Comparison of ENCODE assay signal across 10 mouse cellular contexts in the genomic region with DNA sequence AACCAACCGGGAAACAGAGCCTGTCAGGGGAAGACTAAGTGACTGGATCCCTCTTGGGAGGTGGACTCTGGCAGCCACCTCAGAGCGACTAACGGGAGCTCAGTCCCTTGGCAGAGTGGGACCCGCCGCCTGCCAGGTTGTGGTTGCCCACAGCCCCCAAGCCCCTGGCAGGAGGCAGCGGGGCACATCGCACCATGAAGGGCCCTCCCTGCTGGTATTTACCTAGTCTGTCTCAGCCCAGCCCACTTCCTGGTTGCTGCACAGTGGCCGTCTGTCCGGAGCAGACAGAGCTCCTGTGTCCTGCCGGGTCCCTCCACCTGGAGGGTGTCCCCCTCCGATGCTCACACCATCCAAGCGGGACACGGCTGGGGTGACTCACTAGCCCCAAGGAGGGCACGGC. TPM values are rescaled to one million over a fixed set of nuclear protein-coding genes. Genes with fewer than 3 reads are reported as not detected.
A peak's percentile ranks its signal among the peaks of the same experiment; 100 is the strongest.
DNase-seq lines count a peak whose midpoint lies in the region; ATAC-seq lines count a peak whose summit lies in the region.
"Had no signal": no experiment of that assay in that cellular context is flagged by ENCODE, and none has a peak within 500 bp of the region (broad histone marks: within the 10 kb centered on the region; RNA-seq: fewer than 3 reads in every experiment).

No protein-coding gene starts in this region.

- H3K27ac ChIP-seq in forebrain, embryonic 10.5 days, result 0 out of 2 replicates have a peak overlapping the region, but pooled peaks have one; percentile 33
- no peak overlapping the region for H3K27ac ChIP-seq in forebrain, embryonic 15.5 days (replicated peaks)
- no peak overlapping the region for H3K27ac ChIP-seq in liver, embryonic 11.5 days (ENCODE audit: low read depth, low read length)

- H3K27me3 ChIP-seq in forebrain, embryonic 10.5 days (ENCODE audit: poor library complexity, severe bottlenecking), result peaks cover 89% of the 10 kb centered on the region
- peaks cover 4% of the 10 kb centered on the region; the same call in 1 of the 2 replicates for H3K27me3 ChIP-seq in forebrain, embryonic 15.5 days
- peaks cover 18% of the 10 kb centered on the region for H3K27me3 ChIP-seq in liver, embryonic 11.5 days (replicated peaks; ENCODE audit: control insufficient read depth, insufficient read depth, low read length)

- WGBS in forebrain, embryonic 10.5 days, result 41% methylated on average over 14 of the region's 14 CpGs
- 42% methylated on average over 14 of the region's 14 CpGs for WGBS in forebrain, embryonic 15.5 days
- WGBS in liver, embryonic 11.5 days, result 53% methylated on average over 14 of the region's 14 CpGs

- no peak overlapping the region for H3K4me2 ChIP-seq in forebrain, embryonic 15.5 days (replicated peaks)
- H3K4me2 ChIP-seq in liver, embryonic 11.5 days, result no peak overlapping the region

- ATAC-seq in forebrain, embryonic 15.5 days (replicated peaks), result no peak
- peak; percentile 28 to 29; a peak in 3 of 4 replicates for ATAC-seq in hematopoietic stem cell, adult 5-6 weeks (replicated peaks in 1 of 2; ENCODE audit: insufficient read depth in 1 of 2, low FRiP score in 2 of 2, low TSS enrichment in 1 of 2, low read depth in 1 of 2, poor library complexity in 2 of 2, severe bottlenecking in 2 of 2)
- ATAC-seq in monocyte, adult 5-6 weeks (replicated peaks; ENCODE audit: insufficient number of reproducible peaks, low FRiP score, low TSS enrichment, poor library complexity, severe bottlenecking), result peak; percentile 20; the same call in 1 of the 2 replicates
- no peak for ATAC-seq in liver, embryonic 11.5 days (replicated peaks; ENCODE audit: low FRiP score)

- H3K9me3 ChIP-seq in forebrain, embryonic 10.5 days, result no peaks in the 10 kb centered on the region
- H3K9me3 ChIP-seq in forebrain, embryonic 15.5 days, result no peaks in the 10 kb centered on the region
- no peaks in the 10 kb centered on the region for H3K9me3 ChIP-seq in liver, embryonic 11.5 days (ENCODE audit: control insufficient read depth, low read length)

- no peaks in the 10 kb centered on the region for H3K36me3 ChIP-seq in forebrain, embryonic 10.5 days (replicated peaks)
- H3K36me3 ChIP-seq in forebrain, embryonic 15.5 days, result no peaks in the 10 kb centered on the region
- H3K36me3 ChIP-seq in liver, embryonic 11.5 days (ENCODE audit: control insufficient read depth, insufficient read depth, low read length), result no peaks in the 10 kb centered on the region

- no peak overlapping the region for H3K4me3 ChIP-seq in forebrain, embryonic 10.5 days
- no peak overlapping the region for H3K4me3 ChIP-seq in forebrain, embryonic 15.5 days
- no peak overlapping the region for H3K4me3 ChIP-seq in liver, embryonic 11.5 days (ENCODE audit: low read depth, low read length)

- no peak overlapping the region for H3K9ac ChIP-seq in forebrain, embryonic 15.5 days (replicated peaks)
- no peak overlapping the region for H3K9ac ChIP-seq in liver, embryonic 11.5 days (ENCODE audit: low read depth, low read length)

- peaks cover 56% of the 10 kb centered on the region for H3K4me1 ChIP-seq in forebrain, embryonic 10.5 days
- H3K4me1 ChIP-seq in forebrain, embryonic 15.5 days, result peaks cover 15% of the 10 kb centered on the region
- peaks cover 27% of the 10 kb centered on the region for H3K4me1 ChIP-seq in liver, embryonic 11.5 days (replicated peaks; ENCODE audit: control insufficient read depth, insufficient read depth, low read length)

- DNase-seq in forebrain, embryonic 10.5 days (ENCODE audit: extremely low spot score, low spot score), result no peak
- DNase-seq in kidney, postnatal 10 days, result peak; percentile 34
- DNase-seq in kidney, adult 9 months, result no peak
- DNase-seq in urinary bladder, postnatal 10 days (ENCODE audit: low spot score), result no peak
- no peak for DNase-seq in liver, embryonic 11.5 days (ENCODE audit: low spot score)
- DNase-seq: B cell, adult 2 months; right cerebral cortex, adult 18-20 months had no signal

RNA-seq across cellular contexts. Expression of gene Trpv4, which starts 7.2 kb away (rescaled TPM):
- polyA plus RNA-seq in forebrain, embryonic 10.5 days (2016; fragmentation: Nextera tagmentation; extraction: Ambion mirVana), result 0.17 and 0.31 TPM in 2 replicates
- polyA plus RNA-seq in forebrain, embryonic 15.5 days (2015; fragmentation: Nextera tagmentation; extraction: Ambion mirVana), result 0.56 and 0.88 TPM in 2 replicates
- 0.25 and 0.69 TPM in 2 replicates for total RNA-seq in hematopoietic stem cell, adult 5-6 weeks (2017)
- not detected in 3 replicates for total RNA-seq in monocyte, adult 5-6 weeks (2017)
- 0.56 and 0.78 TPM in 2 replicates for polyA plus RNA-seq in liver, embryonic 11.5 days (2014; fragmentation: Nextera tagmentation; extraction: Ambion mirVana)

RNA-seq across cellular contexts. Expression of gene Gltp, which starts 39.8 kb away (rescaled TPM):
- polyA plus RNA-seq in forebrain, embryonic 10.5 days (2016; fragmentation: Nextera tagmentation; extraction: Ambion mirVana), result 86.9 and 88.8 TPM in 2 replicates
- polyA plus RNA-seq in forebrain, embryonic 15.5 days (2015; fragmentation: Nextera tagmentation; extraction: Ambion mirVana), result 36.9 and 39.6 TPM in 2 replicates
- total RNA-seq in hematopoietic stem cell, adult 5-6 weeks (2017), result 68.2 and 75.9 TPM in 2 replicates
- total RNA-seq in monocyte, adult 5-6 weeks (2017), result 46.4 to 52.1 TPM (median 46.5 TPM) in 3 replicates
- 51.3 and 53.4 TPM in 2 replicates for polyA plus RNA-seq in liver, embryonic 11.5 days (2014; fragmentation: Nextera tagmentation; extraction: Ambion mirVana)

RNA-seq across cellular contexts. Expression of gene Tchp, which starts 56.6 kb away (rescaled TPM):
- polyA plus RNA-seq in forebrain, embryonic 10.5 days (2016; fragmentation: Nextera tagmentation; extraction: Ambion mirVana), result 20.9 and 22.6 TPM in 2 replicates
- polyA plus RNA-seq in forebrain, embryonic 15.5 days (2015; fragmentation: Nextera tagmentation; extraction: Ambion mirVana), result 14.8 and 16.7 TPM in 2 replicates
- 16.3 and 21.2 TPM in 2 replicates for total RNA-seq in hematopoietic stem cell, adult 5-6 weeks (2017)
- 9.8 to 16.3 TPM (median 12.8 TPM) in 3 replicates for total RNA-seq in monocyte, adult 5-6 weeks (2017)
- 7.9 and 11.4 TPM in 2 replicates for polyA plus RNA-seq in liver, embryonic 11.5 days (2014; fragmentation: Nextera tagmentation; extraction: Ambion mirVana)

Comparison
In these comparisons a context has a peak if more than half of its experiments do, and no peak if none do; other contexts are left out.
1. ATAC-seq: peak in hematopoietic stem cell, adult 5-6 weeks (2 of 2) and monocyte, adult 5-6 weeks (single experiment); none in forebrain, embryonic 15.5 days (single experiment) and liver, embryonic 11.5 days (single experiment).